Mouse (Mus musculus): ENCODE results near the gene Rps24. TPM values are rescaled to one million over a fixed set of nuclear protein-coding genes. Genes with fewer than 3 reads are reported as not detected.

The Rps24 gene
- polyA plus RNA-seq, 1 experiment from 2014 or later: 502 TPM

- Histone ChIP-seq H3K4me2 (no peak overlapping the region), H3K36me3 (replicated peaks) (no peaks in the 10 kb centered on the region), H3K9me3 (no peaks in the 10 kb centered on the region), H3K9ac (no peak overlapping the region), H3K27me3 (replicated peaks) (no peaks in the 10 kb centered on the region), H3K27ac (no peak overlapping the region), H3K4me1 (peaks cover 16% of the 10 kb centered on the region), H3K4me3 (no peak overlapping the region)
- ATAC-seq (replicated peaks): no peak
- 85% methylated on average over 8 of the region's 8 CpGs for WGBS
Observed at GRCm38 (mm10) chr14:24521597-24521996, 34.7 kb downstream of the Rps24 start.

DNA sequence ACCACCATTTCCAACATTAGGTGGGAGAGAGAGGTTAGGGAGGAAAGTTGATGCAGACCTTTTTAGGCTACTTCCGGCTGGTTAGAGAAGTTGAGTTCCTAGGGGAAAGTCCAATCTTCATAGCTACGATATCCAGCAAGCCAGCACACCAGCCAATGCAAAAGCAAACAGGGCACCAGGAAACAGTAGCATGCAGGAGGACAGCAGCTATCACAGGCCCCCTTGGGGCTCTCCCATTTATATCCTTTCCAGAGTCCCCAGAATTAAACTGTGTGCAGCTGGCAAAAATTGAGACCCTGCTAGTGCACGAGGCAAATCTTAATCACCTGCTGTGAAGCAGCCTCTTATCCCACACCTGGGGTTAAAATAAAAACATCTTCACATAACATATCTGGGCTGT, 38.2 kb downstream of the Rps24 start:
- no peak for ATAC-seq (replicated peaks)
- Histone ChIP-seq H3K4me3 (no peak overlapping the region), H3K36me3 (replicated peaks) (no peaks in the 10 kb centered on the region), H3K27ac (peak overlapping the region; percentile 71; the same call in 1 of the 2 replicates), H3K4me1 (peaks cover 25% of the 10 kb centered on the region), H3K4me2 (no peak overlapping the region), H3K27me3 (replicated peaks) (no peaks in the 10 kb centered on the region), H3K9ac (no peak overlapping the region), H3K9me3 (no peaks in the 10 kb centered on the region)
- WGBS: 54% methylated on average over 3 of the region's 3 CpGs

DNA sequence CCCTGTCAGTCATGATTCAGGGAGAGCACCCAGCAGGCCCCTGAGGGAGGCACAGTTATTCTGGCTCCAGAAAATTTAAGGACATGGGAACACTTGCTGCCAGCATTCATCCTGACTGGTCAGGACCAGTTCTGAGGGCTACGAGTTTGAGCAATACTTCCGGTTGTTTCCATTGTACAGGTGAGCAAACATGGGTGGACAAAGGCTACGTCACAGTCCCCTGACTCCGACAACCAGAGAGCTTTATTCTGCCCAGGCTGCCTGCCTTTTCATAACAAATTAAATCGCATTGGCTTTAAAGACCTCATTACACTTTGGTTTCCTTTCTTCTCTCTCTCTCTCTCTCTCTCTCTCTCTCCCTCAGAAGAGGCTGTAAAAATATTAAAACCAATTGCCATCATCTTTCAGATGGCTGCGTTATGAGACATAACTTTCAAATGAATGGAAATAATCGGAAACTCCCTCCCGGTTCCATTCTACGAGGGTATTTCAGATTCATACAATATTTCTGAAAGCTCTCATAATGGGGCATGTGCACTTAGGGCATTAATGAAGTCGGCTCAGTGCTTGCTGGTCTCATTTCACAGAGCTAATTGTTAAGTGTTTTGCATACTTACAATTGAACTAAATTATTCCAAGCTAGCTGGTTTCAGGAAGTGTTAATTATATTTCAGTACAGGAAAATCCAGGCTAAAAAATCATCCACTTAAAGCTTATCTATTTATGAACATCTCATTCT, 38.9 kb downstream of the Rps24 start:
- Histone ChIP-seq H3K9me3 (no peaks in the 10 kb centered on the region), H3K36me3 (replicated peaks) (no peaks in the 10 kb centered on the region), H3K27ac (peak overlapping the region; percentile 71), H3K4me3 (no peak overlapping the region), H3K4me2 (no peak overlapping the region), H3K4me1 (peaks cover 32% of the 10 kb centered on the region), H3K27me3 (replicated peaks) (no peaks in the 10 kb centered on the region), H3K9ac (no peak overlapping the region)
- no peak for ATAC-seq (replicated peaks)
- WGBS: 29% methylated on average over 10 of the region's 10 CpGs

DNA sequence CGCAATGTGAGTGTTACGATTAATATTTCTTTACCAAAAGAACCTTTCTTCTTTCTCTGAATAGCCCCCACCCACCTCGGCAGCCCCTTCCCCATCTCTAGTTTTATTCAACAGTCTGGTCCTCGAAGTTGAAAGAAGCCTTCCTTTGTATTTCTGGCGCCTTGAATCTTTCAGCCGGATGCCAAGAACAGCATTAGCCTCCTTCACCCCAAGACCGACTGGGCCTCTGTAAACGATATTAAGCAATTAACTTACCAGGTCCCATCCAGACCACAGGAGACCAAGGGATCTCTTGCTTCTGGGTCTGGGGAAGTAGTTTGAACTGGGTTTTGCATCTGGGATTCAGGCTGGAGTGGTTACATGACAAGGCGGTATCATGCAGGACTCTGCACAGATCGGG, 39.5 kb downstream of the Rps24 start:
- Histone ChIP-seq H3K27me3 (replicated peaks) (no peaks in the 10 kb centered on the region), H3K4me3 (no peak overlapping the region), H3K9me3 (no peaks in the 10 kb centered on the region), H3K27ac (peak overlapping the region; percentile 59), H3K4me2 (no peak overlapping the region), H3K36me3 (replicated peaks) (no peaks in the 10 kb centered on the region), H3K4me1 (peaks cover 33% of the 10 kb centered on the region), H3K9ac (no peak overlapping the region)
- WGBS: 37% methylated on average over 10 of the region's 10 CpGs
- no peak for ATAC-seq (replicated peaks)

GRCm38 (mm10) chr14:24530228-24530627, 43.3 kb downstream of the Rps24 start:
- Histone ChIP-seq H3K27me3 (replicated peaks) (no peaks in the 10 kb centered on the region), H3K4me2 (no peak overlapping the region), H3K9ac (no peak overlapping the region), H3K4me1 (peaks cover 61% of the 10 kb centered on the region), H3K27ac (peak overlapping the region; percentile 39; the same call in 1 of the 2 replicates), H3K9me3 (no peaks in the 10 kb centered on the region), H3K4me3 (no peak overlapping the region), H3K36me3 (replicated peaks) (no peaks in the 10 kb centered on the region)
- 0% methylated on average over 6 of the region's 6 CpGs for WGBS
- peak; percentile 71 for ATAC-seq (replicated peaks)

- peak; percentile 45; the same call in 1 of the 2 replicates for ATAC-seq (replicated peaks)
- no peaks in the 10 kb centered on the region for H3K9me3 ChIP-seq
- H3K36me3 ChIP-seq (replicated peaks): no peaks in the 10 kb centered on the region
- no peak overlapping the region for H3K4me3 ChIP-seq
- H3K4me1 ChIP-seq: peaks cover 46% of the 10 kb centered on the region
- 21% methylated on average over 9 of the region's 9 CpGs for WGBS
- H3K4me2 ChIP-seq: no peak overlapping the region
- H3K27ac ChIP-seq: peak overlapping the region; percentile 68
- no peaks in the 10 kb centered on the region for H3K27me3 ChIP-seq (replicated peaks)
- H3K9ac ChIP-seq: no peak overlapping the region
Observed at GRCm38 (mm10) chr14:24534865-24535545, 48.1 kb downstream of the Rps24 start.

GRCm38 (mm10) chr14:24542901-24543300, 56.0 kb downstream of the Rps24 start:
- 72% methylated on average over 4 of the region's 4 CpGs for WGBS
- Histone ChIP-seq H3K9me3 (0 out of 2 replicates have a peak, but pooled peaks cover 4% of the 10 kb centered on the region), H3K27ac (no peak overlapping the region), H3K4me2 (no peak overlapping the region), H3K27me3 (replicated peaks) (no peaks in the 10 kb centered on the region), H3K4me1 (0 out of 2 replicates have a peak, but pooled peaks cover 3% of the 10 kb centered on the region), H3K9ac (no peak overlapping the region), H3K4me3 (no peak overlapping the region), H3K36me3 (replicated peaks) (no peaks in the 10 kb centered on the region)
- no peak for ATAC-seq (replicated peaks)

- H3K9ac ChIP-seq: no peak overlapping the region
- no peak for ATAC-seq (replicated peaks)
- no peaks in the 10 kb centered on the region for H3K27me3 ChIP-seq (replicated peaks)
- H3K4me1 ChIP-seq: 0 out of 2 replicates have a peak, but pooled peaks cover 3% of the 10 kb centered on the region
- H3K4me3 ChIP-seq: no peak overlapping the region
- H3K27ac ChIP-seq: no peak overlapping the region
- no peaks in the 10 kb centered on the region for H3K36me3 ChIP-seq (replicated peaks)
- H3K4me2 ChIP-seq: no peak overlapping the region
- 32% methylated on average over 2 of the region's 2 CpGs for WGBS
- 0 out of 2 replicates have a peak, but pooled peaks cover 4% of the 10 kb centered on the region for H3K9me3 ChIP-seq
Observed at GRCm38 (mm10) chr14:24544057-24544456, 57.1 kb downstream of the Rps24 start.

Other genes starting within 250 kb of the Rps24 start
- gene Dlg5, start 241.2 kb upstream of the Rps24 start, polyA plus RNA-seq (2015; fragmentation: Nextera tagmentation; extraction: Ambion mirVana): 21.9 and 22.9 TPM in 2 replicates
- not detected in 2 replicates for gene E330034G19Rik, start 193.9 kb upstream of the Rps24 start, polyA plus RNA-seq (2015; fragmentation: Nextera tagmentation; extraction: Ambion mirVana)
- gene Polr3a, start 67 bp upstream of the Rps24 start, polyA plus RNA-seq (2015; fragmentation: Nextera tagmentation; extraction: Ambion mirVana): 20.1 and 23.5 TPM in 2 replicates